Mouse (Mus musculus) kidney, adult 2 months (tissue): ENCODE measurements around the gene Tpm3. TPM values are rescaled to one million over a fixed set of nuclear protein-coding genes. Genes with fewer than 3 reads are reported as not detected.
"Not testable (repeated sequence)": the region's sequence is repeated elsewhere in the genome, so short reads cannot be mapped to it uniquely, and the experiment has no call there.

Experiments used
- DNase-seq: peaks from one replicate; pipeline ENCODE4 v3.0.0; 2021
- H3K27ac ChIP-seq: fragments of 200-500 bp; 2 replicates; pipeline ENCODE4 v1.5.1; 2012; ENCODE audit warnings: low read depth, low read length, control low read depth, inconsistent platforms; ENCODE audit not compliant: insufficient read depth
- H3K27me3 ChIP-seq: fragments of 200-500 bp; replicated peaks from 2 replicates; pipeline ENCODE4 v1.6.1; 2012; ENCODE audit warnings: mild to moderate bottlenecking, moderate library complexity, low read length, inconsistent platforms; ENCODE audit not compliant: control insufficient read depth, insufficient read depth
- H3K36me3 ChIP-seq: fragments of 200-500 bp; 2 replicates; pipeline ENCODE4 v1.6.1; 2012; ENCODE audit warnings: mild to moderate bottlenecking, moderate library complexity, low read length, inconsistent platforms; ENCODE audit not compliant: control insufficient read depth, insufficient read depth
- H3K4me1 ChIP-seq: fragments of 200-500 bp; 2 replicates; pipeline ENCODE4 v1.6.1; 2011; ENCODE audit warnings: low read length; ENCODE audit not compliant: control insufficient read depth, insufficient read depth
- H3K4me3 ChIP-seq: fragments of 200-500 bp; 2 replicates; pipeline ENCODE4 v1.5.1; 2011; ENCODE audit warnings: mild to moderate bottlenecking, low read depth, low read length, control low read depth; ENCODE audit not compliant: insufficient read depth
- CTCF ChIP-seq: fragments of 200-500 bp; conservative IDR thresholded peaks from 2 replicates; pipeline ENCODE4 v1.5.1; 2011; ENCODE audit warnings: low read depth, mild to moderate bottlenecking, control low read depth, low read length, moderate library complexity, mixed read lengths; ENCODE audit not compliant: insufficient read depth, insufficient read length
- POLR2A ChIP-seq: fragments of 200-500 bp; IDR thresholded peaks from one replicate; pipeline ENCODE4 v1.6.1; 2011; ENCODE audit warnings: low read depth, low read length, control low read depth
- WGBS: fragments of 180-500 bp; shearing (Covaris S2); methylation state at CpG from one replicate; pipeline ENCODE4 v1.1.7; 2018; 5-methylcytosine and 5-hydroxymethylcytosine counted together
- polyA plus RNA-seq: library from polyadenylated mRNA; depleted of rRNA; stranded (reverse); fragments of >200 nt; gene quantifications from 2 replicates; pipeline ENCODE4 v1.2.3, GENCODE M21; 2012

Gene Tpm3
- polyA plus RNA-seq, 1 experiment, result 95.4 TPM

- 94% methylated on average over 2 of the region's 2 CpGs for WGBS
- DNase-seq, result no peak
- H3K27ac ChIP-seq, result no peak overlapping the region
Observed at GRCm38 (mm10) chr3:90101673-90102072, 29.2 kb downstream of the Tpm3 start.

DNA sequence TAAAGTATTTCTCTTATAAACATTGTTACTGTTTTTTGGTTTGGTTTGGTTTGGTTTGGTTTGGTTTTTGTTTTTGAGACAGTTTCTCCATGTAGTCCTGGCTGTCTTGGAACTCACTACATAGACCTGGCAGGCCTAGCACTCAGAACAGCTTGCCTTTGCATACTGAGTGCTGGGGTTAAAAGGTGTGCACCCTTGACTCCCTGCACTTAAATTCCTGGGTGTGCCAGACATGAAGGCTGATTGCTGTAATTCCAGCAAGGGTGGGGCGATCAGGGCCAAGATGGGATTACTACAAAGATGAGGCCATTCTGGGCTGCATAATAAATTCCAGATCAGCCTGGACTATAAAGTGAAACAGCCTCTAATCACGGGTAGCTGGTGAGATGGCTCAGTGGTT, 29.8 kb downstream of the Tpm3 start:
- no peak for TF ChIP-seq CTCF
- WGBS, result 52% methylated on average over 2 of the region's 2 CpGs
- no peak overlapping the region for H3K4me3 ChIP-seq
- no peak for DNase-seq
- H3K27ac ChIP-seq, result no peak overlapping the region
- no peaks in the 10 kb centered on the region for H3K27me3 ChIP-seq
- no peaks in the 10 kb centered on the region for H3K36me3 ChIP-seq
- H3K4me1 ChIP-seq, result no peaks in the 10 kb centered on the region

More at GRCm38 (mm10) chr3:90101673-90102072, 29.2 kb downstream of the Tpm3 start:
- Histone ChIP-seq H3K4me3 (no peak overlapping the region), H3K4me1 (no peaks in the 10 kb centered on the region), H3K36me3 (no peaks in the 10 kb centered on the region), H3K27me3 (no peaks in the 10 kb centered on the region)
- TF ChIP-seq POLR2A, result no peak
- TF ChIP-seq CTCF, result no peak

DNA sequence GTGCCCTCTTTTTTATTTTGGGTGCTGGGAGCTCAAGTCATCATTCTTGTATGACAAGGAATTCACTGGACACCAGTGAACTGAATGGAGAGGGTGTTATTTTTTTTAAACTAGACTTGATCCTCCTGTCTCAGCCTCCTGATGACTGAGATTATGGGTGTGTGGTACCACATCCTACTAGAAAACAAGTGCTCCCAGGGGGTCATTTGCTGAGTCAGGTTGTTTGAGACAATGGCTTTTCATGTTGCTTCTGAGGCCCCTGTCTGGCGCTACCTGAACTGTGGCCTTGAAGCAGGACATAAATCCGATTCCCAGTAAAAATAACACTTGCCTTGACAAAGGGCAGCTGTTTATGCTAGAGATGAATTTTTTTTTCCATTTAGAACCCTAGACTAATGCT, 30.7 kb downstream of the Tpm3 start:
- Histone ChIP-seq H3K4me3 (no peak overlapping the region), H3K27me3 (no peaks in the 10 kb centered on the region), H3K4me1 (no peaks in the 10 kb centered on the region), H3K36me3 (no peaks in the 10 kb centered on the region), H3K27ac (no peak overlapping the region)
- WGBS, result 77% methylated on average over 2 of the region's 2 CpGs
- DNase-seq, result no peak
- TF ChIP-seq POLR2A (no peak), CTCF (no peak)

GRCm38 (mm10) chr3:90103938-90104337, 31.5 kb downstream of the Tpm3 start, which contains the start of gene Nup210l:
Gene Nup210l, plus strand, starts transcription at chr3:90104132.
- H3K36me3 ChIP-seq, result no peaks in the 10 kb centered on the region
- H3K4me1 ChIP-seq, result no peaks in the 10 kb centered on the region
- H3K27ac ChIP-seq, result no peak within 1 kb of the TSS
- H3K27me3 ChIP-seq, result no peaks in the 10 kb centered on the region
- DNase-seq, result no peak
- no peak within 1 kb of the TSS for H3K4me3 ChIP-seq
- TF ChIP-seq POLR2A (no peak), CTCF (no peak)
- 85% methylated on average over 13 of the region's 13 CpGs for WGBS

- Histone ChIP-seq H3K27me3 (no peaks in the 10 kb centered on the region), H3K27ac (no peak overlapping the region), H3K4me1 (no peaks in the 10 kb centered on the region), H3K36me3 (no peaks in the 10 kb centered on the region), H3K4me3 (no peak overlapping the region)
- TF ChIP-seq CTCF, result no peak
- no peak for TF ChIP-seq POLR2A
- 87% methylated on average over 2 of the region's 2 CpGs for WGBS
- DNase-seq, result no peak
Observed at GRCm38 (mm10) chr3:90111706-90112105, 39.3 kb downstream of the Tpm3 start.

- DNase-seq, result no peak
- Histone ChIP-seq H3K36me3 (no peaks in the 10 kb centered on the region), H3K27me3 (no peaks in the 10 kb centered on the region), H3K27ac (no peak overlapping the region), H3K4me1 (no peaks in the 10 kb centered on the region), H3K4me3 (no peak overlapping the region)
- peak; percentile 33; the same call in 1 of the 2 replicates for TF ChIP-seq CTCF
- no peak for TF ChIP-seq POLR2A
- WGBS, result 56% methylated on average over 2 of the region's 2 CpGs
Observed at GRCm38 (mm10) chr3:90114342-90114741, 41.9 kb downstream of the Tpm3 start.

DNA sequence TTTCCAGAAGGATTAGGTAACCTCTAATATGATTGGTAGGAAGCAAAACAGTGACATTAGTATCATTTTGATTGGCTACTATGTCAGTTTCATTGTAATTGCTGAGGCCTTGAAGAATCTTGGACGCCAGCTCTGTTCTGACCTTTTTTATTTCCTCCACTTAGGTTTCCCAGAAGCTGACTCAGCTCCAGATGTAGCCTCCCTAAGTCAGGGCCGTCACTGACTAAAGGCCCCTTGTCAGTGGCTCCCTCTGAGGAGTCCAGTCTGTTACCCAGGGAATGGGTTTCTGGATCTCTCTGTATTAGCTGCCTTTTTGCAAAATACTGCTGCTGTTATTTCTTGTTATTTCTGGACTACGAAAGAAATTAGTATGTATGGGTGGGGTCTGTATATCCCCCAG, 43.1 kb downstream of the Tpm3 start:
- Histone ChIP-seq H3K27me3 (no peaks in the 10 kb centered on the region), H3K4me1 (no peaks in the 10 kb centered on the region), H3K27ac (no peak overlapping the region), H3K4me3 (no peak overlapping the region), H3K36me3 (no peaks in the 10 kb centered on the region)
- WGBS, result 58% methylated on average over 3 of the region's 3 CpGs
- TF ChIP-seq POLR2A, result no peak
- TF ChIP-seq CTCF, result no peak
- DNase-seq, result no peak

DNA sequence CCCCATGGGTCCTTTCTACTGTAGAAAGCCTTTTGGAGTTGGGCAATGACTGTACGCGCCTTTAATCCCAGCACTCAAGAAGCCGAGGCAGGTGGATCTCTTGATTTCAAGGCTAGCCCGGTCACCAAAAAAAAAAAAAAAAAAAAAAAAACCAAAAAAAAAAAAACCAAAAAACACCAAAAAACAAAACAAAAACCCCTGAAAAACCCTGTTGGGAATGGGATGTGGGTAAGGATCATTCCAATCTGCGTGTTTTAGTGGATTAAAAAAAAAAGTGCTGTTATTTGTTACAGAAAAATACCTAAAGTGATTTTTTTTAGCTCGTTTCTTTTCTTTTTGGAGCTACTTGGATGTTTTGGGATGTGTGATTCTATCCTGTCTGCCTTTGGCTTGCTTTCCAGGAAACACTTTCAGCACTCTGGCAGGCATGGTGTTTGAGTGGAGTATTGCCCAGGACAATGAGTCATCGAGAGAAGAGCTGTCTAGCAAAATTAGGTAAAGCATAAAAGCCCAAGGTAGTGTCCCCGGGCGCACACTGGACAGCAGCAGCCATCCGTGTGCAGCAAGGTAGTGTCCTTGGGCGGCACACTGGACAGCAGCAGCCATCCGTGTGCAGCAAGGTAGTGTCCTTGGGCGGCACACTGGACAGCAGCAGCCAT, 45.8 kb downstream of the Tpm3 start:
- Histone ChIP-seq H3K27me3 (no peaks in the 10 kb centered on the region), H3K27ac (no peak overlapping the region), H3K4me3 (no peak overlapping the region), H3K4me1 (no peaks in the 10 kb centered on the region), H3K36me3 (no peaks in the 10 kb centered on the region)
- TF ChIP-seq POLR2A (no peak), CTCF (no peak)
- no peak for DNase-seq
- 86% methylated on average over 13 of the region's 13 CpGs for WGBS

DNA sequence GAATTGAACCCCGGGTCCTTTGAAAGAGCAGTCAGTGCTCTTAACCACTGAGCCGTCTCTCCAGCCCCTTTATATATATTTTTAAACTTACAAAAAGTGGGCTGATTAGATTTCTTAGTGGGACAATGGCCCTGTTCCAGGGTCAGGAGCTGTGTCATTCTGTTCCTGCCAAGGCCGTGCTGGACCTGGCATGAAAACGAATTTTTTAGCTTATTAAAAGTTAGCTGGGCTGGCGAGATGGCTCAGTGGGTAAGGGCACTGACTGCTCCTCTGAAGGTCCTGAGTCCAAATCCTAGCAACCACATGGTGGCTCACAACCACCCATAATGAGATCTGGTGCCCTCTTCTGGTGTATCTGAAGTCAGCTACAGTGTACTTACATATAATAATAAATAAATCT, 49.6 kb downstream of the Tpm3 start:
- not testable (repeated sequence) for DNase-seq, H3K4me1 ChIP-seq, H3K27me3 ChIP-seq, H3K4me3 ChIP-seq, H3K27ac ChIP-seq, H3K36me3 ChIP-seq
- 66% methylated on average over 5 of the region's 5 CpGs for WGBS
